Mouse (Mus musculus) ES-E14 (cell line): Measurements from ENCODE around the gene Scn8a.

Experiments
- MAFK ChIP-seq: IDR thresholded peaks from 2 replicates; pipeline ENCODE4 v1.6.1; 2014; ENCODE audit warnings: mild to moderate bottlenecking, low read depth, low read length, inconsistent platforms; ENCODE audit not compliant: insufficient read depth
- ZC3H11A ChIP-seq: IDR thresholded peaks from 2 replicates; pipeline ENCODE4 v1.6.1; 2012; ENCODE audit warnings: low read depth, mild to moderate bottlenecking, inconsistent platforms, low read length, borderline replicate concordance

DNA sequence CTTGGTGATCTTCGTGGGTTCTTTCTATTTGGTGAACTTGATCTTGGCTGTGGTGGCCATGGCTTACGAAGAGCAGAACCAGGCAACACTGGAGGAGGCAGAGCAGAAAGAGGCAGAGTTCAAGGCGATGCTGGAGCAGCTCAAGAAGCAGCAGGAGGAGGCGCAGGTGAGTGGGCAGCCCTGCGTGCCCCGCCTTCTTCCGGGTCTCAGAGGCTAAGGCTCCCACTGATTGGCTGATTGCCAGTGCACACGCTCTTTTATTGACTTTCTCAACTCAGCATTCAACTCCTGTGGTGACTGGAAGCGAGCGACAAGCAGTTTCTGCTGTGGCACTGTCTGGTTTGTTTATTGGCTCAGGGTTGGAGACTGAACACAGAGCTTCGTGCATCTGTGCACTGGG, 103.1 kb downstream of the Scn8a start:
- TF ChIP-seq MAFK (no peak), ZC3H11A (no peak)
